Mouse (Mus musculus) heart, adult 8-10 months (tissue): Measurements from ENCODE around the gene Ccl27b. TPM values are rescaled to one million over a fixed set of nuclear protein-coding genes. Genes with fewer than 3 reads are reported as not detected.
"Not testable (repeated sequence)": the region's sequence is repeated elsewhere in the genome, so short reads cannot be mapped to it uniquely, and the experiment has no call there.

ENCODE experiments used
- DNase-seq: peaks from one replicate; pipeline ENCODE4 v3.0.0; 2022; ENCODE audit warnings: low spot score
- total RNA-seq, 4 experiments: library from RNA; stranded (reverse); gene quantifications; 2 replicates each; pipeline ENCODE4 v1.2.4; 2022

Gene Ccl27b
- total RNA-seq: not detected

DNA sequence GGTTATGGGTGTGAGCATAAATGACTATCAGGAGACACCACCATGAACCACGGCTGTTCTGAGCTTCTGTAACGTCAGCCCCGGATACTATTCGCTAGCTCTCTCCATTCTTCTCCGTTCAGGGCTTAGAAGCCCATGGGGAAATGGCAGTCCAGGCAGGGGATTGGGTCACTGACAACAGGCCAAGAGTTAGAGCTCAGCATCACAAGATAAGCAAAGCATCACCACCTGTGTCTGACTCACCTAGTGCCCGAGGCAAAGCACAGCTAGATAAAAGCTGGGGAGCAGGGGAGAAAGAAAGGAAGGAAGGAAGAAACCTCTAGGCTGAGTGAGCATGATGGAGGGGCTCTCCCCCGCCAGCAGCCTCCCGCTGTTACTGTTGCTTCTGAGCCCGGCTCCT, at the start of gene Ccl27b:
Gene Ccl27b (plus strand): TSS at position 301 of the 400 bp plus-strand sequence.
- not testable (repeated sequence) for DNase-seq

DNA sequence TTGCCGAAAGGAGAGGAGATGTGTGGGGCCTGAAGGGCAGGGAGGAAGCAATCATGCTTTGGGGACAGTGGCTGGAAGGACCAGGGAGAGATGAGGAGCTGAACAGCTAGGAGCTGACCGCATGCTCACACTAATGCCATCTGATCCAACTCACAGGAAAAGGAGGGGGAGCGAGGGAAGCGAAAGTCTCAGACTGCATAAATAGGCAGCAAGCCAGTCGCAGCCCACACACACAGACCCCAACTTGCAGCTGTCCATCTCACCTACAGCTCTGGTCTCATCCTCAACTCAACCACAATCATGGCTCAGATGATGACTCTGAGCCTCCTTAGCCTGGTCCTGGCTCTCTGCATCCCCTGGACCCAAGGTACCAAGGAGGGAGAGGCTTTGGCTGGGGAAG, 43.2 kb upstream of the Ccl27b start, which contains the start of gene Gm10591:
Gene Gm10591 (plus strand): TSS at position 301 of the 400 bp plus-strand sequence.
- DNase-seq: not testable (repeated sequence)

DNA sequence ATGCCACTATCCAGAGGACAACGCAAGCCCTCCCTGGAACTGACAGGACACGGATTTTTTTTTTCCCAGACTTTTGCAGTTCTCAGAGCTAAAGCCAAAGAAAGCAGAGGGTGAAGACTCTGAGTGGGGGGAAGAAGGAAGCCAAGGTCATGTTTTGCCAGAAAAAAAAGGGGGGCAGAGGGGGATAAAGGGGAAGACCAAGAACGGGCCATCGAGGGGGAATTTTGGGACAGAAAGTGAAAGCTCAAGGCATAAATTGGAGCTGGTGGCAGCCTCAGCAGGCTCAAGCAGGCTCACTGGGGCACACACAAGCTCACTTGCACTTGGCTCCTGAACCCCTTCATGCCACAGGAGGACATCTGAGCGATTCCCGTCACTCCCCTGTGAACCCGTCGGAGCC, 25.6 kb upstream of the Ccl27b start, which contains the start of gene Gm2564:
Gene Gm2564 (plus strand): TSS at position 301 of the 400 bp plus-strand sequence.
- DNase-seq: not testable (repeated sequence)

DNA sequence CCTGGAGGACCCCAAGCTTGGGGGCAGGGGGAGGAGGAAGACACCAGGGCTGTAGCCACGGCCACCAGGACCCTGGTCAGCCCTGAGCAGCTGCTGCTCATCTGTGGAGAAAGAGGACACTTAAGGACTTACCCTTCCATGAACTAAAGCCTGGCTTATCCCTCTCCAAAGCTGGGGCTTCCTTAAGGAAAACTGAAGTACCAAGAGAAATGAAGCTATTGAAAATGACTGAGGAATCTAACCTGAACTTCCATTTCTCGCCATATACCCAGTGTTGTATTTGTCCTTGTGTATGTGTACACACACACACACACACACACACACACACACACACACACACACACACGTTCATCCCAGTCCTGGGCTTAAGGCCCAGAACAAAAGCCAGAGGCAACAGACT, 6.7 kb downstream of the Ccl27b start, which contains the start of gene Il11ra2:
Gene Il11ra2 (minus strand): TSS at position 101 of the 400 bp plus-strand sequence.
- DNase-seq: not testable (repeated sequence)

DNA sequence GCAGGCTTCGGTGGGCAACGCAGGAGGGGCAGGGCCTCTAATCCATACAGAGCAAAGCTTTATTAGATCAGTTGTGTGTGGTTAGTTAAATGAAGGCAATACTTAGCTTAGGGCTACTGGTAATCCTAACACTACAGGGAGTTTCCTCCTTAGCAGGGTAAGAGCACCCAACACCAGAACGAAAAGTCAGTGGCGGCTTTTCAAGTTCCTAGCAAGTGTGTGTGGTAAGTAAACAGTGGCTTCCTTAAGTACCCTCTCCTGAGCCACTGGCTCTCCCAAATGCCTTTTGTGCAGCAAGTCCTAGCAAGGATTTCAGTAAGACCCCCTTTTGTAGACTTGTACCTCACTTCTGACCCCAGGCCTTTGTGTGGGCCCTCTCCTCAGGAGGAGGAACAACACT, 20.4 kb downstream of the Ccl27b start:
- DNase-seq: not testable (repeated sequence)

DNA sequence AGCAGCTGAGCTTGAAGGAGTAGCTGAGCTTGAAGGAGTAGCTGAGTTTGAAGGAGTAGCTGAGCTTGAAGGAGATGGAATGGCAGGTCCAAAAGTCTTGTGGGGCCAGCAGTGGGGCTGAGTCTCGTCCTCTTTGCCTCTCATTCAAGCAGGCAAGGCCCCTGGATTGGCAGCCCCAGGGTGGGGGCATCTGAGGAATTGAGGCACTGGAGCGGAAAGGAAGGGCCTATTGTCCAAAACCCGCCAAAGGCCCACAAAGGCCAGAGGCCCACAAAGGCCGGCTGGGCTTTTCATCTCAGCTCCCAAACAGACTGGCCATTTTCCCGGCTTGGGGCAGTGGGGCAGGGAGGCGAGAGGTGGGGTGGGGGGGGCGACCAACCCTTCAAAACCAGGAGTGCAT, 24.3 kb downstream of the Ccl27b start:
- DNase-seq: not testable (repeated sequence)

DNA sequence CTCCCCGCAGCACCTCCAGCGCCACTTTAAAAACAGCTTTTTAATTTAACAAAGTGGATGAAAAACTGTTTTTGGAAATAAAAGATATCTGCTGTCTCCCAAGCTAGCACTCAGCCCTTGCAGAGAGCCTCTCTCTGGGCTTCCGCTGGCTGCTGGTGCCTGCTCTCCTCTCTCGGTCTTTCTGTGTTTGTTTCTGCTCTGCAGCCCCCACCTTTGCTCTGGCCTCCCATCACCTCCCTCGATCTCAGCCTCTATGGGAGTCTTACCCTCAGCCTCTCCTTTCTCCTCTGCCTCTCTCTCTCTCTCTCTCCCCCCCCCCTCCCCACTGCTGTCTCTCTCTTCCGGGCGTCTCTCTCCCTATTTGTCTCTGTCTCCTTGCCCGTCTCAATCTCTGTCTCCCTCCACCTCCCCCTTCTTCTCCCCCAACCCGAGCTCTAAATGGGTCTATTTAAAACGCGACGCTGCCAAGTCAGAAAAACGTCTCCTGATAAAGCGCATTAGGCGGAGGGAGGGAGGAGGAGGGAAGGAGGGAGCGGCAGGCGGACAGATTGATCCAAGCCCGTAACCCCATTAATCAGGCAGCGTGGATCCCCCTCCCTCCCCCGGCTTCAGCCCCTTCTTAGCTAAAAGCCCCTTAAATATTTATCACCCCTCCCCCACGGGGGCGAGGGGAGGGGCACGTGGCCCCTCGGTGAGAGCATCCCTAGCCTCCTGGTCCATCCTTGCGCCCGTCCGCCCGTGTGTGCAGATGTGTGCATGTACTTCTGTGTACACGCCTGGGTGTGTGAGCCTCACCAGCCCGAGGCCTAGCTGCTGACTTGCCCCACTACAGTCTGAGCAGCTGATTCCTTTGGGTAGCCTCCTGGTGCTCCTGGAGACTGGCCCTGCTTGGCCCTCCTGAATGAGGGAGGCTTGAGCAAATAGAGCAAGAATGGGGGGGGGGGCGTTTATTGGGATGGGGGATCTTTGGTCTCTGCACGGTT, 25.6 kb downstream of the Ccl27b start:
- DNase-seq: not testable (repeated sequence)

DNA sequence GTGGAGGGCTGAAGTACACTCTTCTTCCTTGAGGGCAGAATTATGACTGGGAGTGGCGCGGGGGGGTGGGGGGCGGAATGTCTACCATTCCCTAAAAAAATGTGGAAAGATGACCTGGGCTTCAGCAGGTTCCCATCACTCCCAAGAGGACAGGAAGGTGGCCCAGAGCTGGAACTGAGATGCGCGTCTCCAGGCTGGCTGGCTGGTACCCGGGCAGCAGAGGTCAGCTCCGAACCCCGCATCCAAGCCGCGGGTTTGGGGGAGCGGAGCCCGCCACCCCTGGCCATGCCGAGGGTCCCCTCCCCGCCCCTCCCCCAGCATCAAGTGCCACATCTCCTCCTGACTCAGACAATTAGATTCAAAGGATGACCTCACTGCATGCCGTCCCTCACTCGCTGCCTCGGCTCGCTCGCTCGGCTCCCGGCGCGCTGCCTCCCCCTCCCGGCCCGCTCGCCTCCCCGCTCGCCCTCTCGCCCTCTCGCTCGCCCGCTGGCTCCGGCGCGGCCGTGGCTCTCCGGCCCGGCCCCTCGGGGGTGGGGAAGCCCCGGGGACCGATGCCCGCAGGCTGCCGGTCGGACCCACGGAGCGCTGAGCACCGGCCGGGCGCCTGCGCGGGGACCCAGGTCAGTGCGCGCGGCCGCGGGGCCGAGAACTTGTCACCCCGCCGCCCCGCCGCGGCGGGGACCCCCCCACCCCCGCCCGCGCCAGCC, 26.6 kb downstream of the Ccl27b start:
- DNase-seq: not testable (repeated sequence)

DNA sequence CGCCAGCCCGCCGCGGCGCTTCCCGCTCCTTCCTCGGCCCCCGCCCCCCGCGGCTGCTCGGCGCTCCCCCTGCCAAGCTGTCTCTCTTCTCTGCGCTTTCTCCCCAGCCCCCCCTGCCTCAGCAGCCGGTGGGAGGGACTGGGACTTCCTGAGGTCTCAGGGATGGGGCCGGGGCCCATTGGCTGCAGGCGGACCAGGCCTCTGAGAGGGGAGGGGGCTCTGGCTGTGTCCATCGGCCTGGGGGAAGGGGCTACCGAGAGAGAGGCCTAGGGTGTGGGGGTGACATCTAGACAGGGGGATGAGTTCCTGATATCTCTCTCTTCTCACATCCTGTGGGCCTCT, 27.1 kb downstream of the Ccl27b start:
- not testable (repeated sequence) for DNase-seq

Other genes with a start within 250 kb of the Ccl27b start
- not detected for gene Gm21586, start 215.9 kb upstream of the Ccl27b start, total RNA-seq
- under 1 TPM in 1 of 4 experiments, not detected in 3; 0.13 TPM for gene Gm2163, start 188.5 kb upstream of the Ccl27b start, total RNA-seq
- under 1 TPM in 1 of 4 experiments, not detected in 3; 0.11 TPM for gene Fam205a2, start 127.1 kb upstream of the Ccl27b start, total RNA-seq
- not detected for gene Gm10591, start 43.1 kb upstream of the Ccl27b start, total RNA-seq
- gene Gm2564, start 25.5 kb upstream of the Ccl27b start, total RNA-seq: 1 to 10 TPM; 2.0 to 5.4 (median 2.9) TPM
- gene Il11ra2, start 6.6 kb downstream of the Ccl27b start, total RNA-seq: under 1 TPM in 1 of 4 experiments, not detected in 3; 0.23 TPM
- not detected for gene 4930578G10Rik, start 80.3 kb downstream of the Ccl27b start, total RNA-seq
- gene Ccl19, start 101.3 kb downstream of the Ccl27b start, total RNA-seq: under 1 TPM; 0.50 to 0.75 (median 0.61) TPM
- gene Ccl21a, start 118.7 kb downstream of the Ccl27b start, total RNA-seq: 10 to 100 TPM; 55.3 to 66.3 (median 58.5) TPM
- not detected for gene Fam205a1, start 198.6 kb downstream of the Ccl27b start, total RNA-seq
- gene Gm12394, start 201.5 kb downstream of the Ccl27b start, total RNA-seq: not detected
- gene Fam205c, start 219.0 kb downstream of the Ccl27b start, total RNA-seq: 10 to 100 TPM in 2 of 4 experiments, 1 to 10 TPM in 2; 7.5 to 11.8 (median 10.3) TPM